Mouse (Mus musculus) gastrocnemius, postnatal 4 days (tissue): ENCODE measurements around the gene Iltifb. TPM values are rescaled to one million over a fixed set of nuclear protein-coding genes. Genes with fewer than 3 reads are reported as not detected.
"Not testable (repeated sequence)": the region's sequence is repeated elsewhere in the genome, so short reads cannot be mapped to it uniquely, and the experiment has no call there.

Experiments
- DNase-seq, 2 experiments: peaks; one replicate each; pipeline ENCODE4 v3.0.0; 2021 to 2022; ENCODE audit warnings: low spot score in 2 of 2, mixed read lengths in 2 of 2
- long read RNA-seq, 2 experiments: library from polyadenylated mRNA; stranded (forward); transcript quantifications; one replicate each; pipeline ENCODE4 v2.0.0; 2021
- total RNA-seq, 2 experiments: library from RNA; stranded (reverse); gene quantifications; 2 replicates each; pipeline ENCODE4 v1.2.3; 2021

The Iltifb gene
- total RNA-seq = not detected
- long read RNA-seq, experiment 1 = 0 reads
- long read RNA-seq, experiment 2 = 0 reads

GRCm38 (mm10) chr10:118294938-118295337, at the start of gene Iltifb:
Iltifb (minus strand) TSS chr10:118295038.
- no peak for DNase-seq

- DNase-seq = not testable (repeated sequence)
Observed at GRCm38 (mm10) chr10:118343155-118343554, 48.3 kb upstream of the Iltifb start, which contains the start of gene Gm9046. Gm9046 (minus strand) TSS chr10:118343255.

DNA sequence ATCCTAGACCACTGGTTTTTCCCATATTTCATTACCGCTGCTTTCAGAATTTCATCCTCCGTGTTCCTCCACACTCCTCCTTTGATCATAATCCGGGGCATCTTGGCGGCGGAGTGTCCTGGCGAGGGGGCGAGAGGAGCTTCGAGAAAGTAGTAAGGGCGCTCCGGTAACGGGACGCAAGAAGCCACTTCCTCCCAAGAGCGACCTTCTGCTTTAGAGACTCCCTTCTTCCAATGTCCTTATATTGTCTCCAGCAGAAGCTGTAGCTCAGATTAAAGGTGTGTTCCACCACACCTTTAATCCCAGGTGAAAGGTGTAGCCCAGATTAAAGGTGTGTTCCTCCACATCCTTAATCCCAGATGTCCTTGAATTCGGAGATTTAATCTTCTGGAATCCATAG, 42.9 kb upstream of the Iltifb start, which contains the start of gene Gm9045:
Gene Gm9045, minus strand, starts transcription at position 101 of the 400 bp plus-strand sequence.
- not testable (repeated sequence) for DNase-seq

- DNase-seq = not testable (repeated sequence)
Observed at GRCm38 (mm10) chr10:118332308-118332707, 37.5 kb upstream of the Iltifb start, which contains the start of gene Gm9044. Gm9044 (minus strand) TSS chr10:118332408.

GRCm38 (mm10) chr10:118326869-118327268, 32.0 kb upstream of the Iltifb start, which contains the start of gene Gm9040:
Gm9040 (minus strand) TSS chr10:118326969.
- DNase-seq = not testable (repeated sequence)

DNA sequence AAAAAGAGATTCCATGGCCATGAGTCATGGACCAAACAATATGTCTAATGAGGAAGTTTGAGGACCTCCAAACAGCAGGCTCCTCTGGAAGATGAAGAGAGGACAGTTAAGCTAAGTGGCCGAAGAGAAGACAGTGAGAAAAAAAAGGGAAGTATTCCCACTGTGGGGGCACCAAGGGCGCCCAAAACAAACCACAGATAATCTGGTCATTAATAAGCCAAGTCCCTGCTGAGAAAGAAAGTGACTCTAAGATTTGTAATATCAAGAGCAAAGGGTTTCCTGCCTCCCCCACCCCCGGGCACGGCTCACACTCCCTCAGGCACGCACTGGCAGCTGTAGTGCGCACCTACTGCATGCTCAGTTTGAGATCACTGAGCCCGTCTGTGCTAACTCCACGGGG, 24.2 kb upstream of the Iltifb start:
- no peak for DNase-seq

GRCm38 (mm10) chr10:118302133-118302532, 7.3 kb upstream of the Iltifb start:
- not testable (repeated sequence) for DNase-seq

GRCm38 (mm10) chr10:118283016-118283415, 11.8 kb downstream of the Iltifb start:
- DNase-seq = not testable (repeated sequence)

- not testable (repeated sequence) for DNase-seq
Observed at GRCm38 (mm10) chr10:118282565-118282964, 12.3 kb downstream of the Iltifb start.

DNA sequence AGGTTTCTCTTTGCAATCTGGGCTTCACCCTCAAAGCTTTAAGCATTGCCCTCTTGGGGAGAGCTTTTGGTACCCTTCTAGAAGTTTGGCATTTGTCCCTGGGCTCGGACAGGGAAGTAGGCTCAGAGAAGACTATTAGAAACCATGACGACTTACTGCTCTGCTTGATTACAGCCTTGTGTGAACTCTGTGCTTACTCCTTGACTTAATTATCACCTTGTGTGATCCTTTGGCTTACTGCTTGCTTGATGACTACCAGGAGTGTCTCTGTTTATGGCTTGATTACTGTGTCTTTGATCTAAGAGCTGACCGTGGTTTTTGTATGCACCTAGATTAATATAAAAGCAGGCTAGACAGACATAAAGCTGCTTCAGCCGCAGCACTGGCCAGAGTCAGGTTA, 16.8 kb downstream of the Iltifb start:
- not testable (repeated sequence) for DNase-seq

DNA sequence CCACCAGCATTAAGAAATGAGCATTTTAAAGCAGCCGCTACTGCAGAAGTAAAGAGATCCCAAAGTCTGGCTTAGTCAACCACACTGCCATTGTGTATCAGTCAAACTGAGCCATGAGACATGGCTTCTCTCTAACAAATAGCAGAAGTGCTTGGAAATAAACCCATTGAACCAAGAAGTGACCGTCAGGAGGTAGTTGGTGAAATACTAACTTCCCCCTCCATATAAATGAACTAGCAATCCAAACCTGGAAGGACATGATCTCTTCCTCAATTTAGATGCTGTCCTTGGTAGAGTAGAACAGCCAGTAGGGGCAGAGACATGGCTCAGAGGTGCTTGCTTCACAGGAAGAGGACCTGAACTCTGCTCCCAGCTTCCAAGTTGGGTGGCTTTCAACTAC, 23.4 kb downstream of the Iltifb start:
- DNase-seq = not testable (repeated sequence)

GRCm38 (mm10) chr10:118268812-118269211, 26.0 kb downstream of the Iltifb start:
- DNase-seq = not testable (repeated sequence)

DNA sequence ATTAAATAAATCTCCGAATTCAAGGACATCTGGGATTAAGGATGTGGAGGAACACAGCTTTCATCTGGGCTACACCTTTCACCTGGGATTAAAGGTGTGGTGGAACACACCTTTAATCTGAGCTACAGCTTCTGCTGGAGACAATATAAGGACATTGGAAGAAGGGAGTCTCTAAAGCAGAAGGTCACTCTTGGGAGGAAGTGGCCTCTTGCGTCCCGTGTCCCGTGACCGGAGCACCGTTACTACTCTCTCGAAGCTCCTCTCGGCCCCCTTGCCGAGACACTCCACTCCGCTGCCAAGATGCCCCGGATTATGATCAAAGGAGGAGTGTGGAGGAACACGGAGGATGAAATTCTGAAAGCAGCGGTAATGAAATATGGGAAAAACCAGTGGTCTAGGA, 36.5 kb downstream of the Iltifb start, which contains the start of gene Gm32802:
Gene Gm32802, plus strand, starts transcription at position 301 of the 400 bp plus-strand sequence.
- DNase-seq = not testable (repeated sequence)

DNA sequence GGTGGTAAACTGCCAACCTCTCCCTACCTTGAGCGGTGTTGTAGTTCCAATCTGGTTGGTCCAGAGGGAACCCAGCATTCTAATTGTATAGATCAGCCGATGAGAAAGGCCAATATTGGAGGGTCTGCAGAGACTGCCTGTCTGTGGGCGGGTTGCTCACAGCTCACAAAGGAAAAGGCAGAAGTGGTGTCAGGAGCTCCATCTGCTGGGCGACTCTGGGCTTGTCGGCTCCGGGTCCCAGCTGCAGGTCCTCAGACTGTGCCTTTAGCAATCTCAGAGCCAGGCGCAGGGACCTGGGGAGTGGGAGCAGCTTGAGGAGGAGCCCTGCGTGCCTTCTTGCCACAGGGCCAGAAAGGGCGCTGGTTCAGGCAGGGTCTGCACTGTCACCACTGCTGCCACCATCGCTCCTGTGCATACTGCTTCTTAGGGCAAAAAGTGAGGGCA, 44.0 kb downstream of the Iltifb start:
- DNase-seq = peak in 1 of 2 experiments; percentile 16

DNA sequence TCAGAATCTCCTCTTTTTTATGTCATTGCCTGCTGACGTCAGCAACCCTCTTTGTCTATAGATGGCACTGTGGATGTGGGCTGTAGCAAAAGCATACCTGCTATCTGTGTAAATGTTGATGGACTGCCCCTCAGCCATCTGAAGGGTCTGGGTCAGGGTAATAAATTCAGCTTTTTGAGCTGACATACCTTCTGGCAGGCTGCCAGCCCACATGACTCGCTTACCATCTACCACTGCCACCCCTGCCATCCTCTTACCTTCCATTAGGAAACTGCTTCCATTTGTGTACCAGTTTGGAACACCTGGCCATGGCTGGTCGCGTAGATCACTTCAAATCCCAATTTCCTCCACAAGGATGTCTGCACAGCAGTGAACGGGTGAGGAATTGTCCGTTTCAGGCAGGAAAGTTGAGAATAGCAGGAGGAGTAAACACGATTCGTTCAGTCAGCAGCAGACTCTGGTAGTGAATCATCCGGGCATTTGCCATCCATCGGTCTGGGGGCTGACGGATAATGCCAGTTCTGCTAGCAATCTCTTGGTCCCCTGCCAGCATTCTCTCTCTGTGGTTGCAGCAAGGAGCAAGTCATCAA, 45.7 kb downstream of the Iltifb start:
- DNase-seq = not testable (repeated sequence)

DNA sequence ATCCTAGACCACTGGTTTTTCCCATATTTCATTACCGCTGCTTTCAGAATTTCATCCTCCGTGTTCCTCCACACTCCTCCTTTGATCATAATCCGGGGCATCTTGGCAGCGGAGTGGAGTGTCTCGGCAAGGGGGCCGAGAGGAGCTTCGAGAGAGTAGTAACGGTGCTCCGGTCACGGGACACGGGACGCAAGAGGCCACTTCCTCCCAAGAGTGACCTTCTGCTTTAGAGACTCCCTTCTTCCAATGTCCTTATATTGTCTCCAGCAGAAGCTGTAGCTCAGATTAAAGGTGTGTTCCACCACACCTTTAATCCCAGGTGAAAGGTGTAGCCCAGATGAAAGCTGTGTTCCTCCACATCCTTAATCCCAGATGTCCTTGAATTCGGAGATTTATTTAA, 54.2 kb downstream of the Iltifb start, which contains the start of gene Gm32717:
Gene Gm32717, minus strand, starts transcription at position 101 of the 400 bp plus-strand sequence.
- not testable (repeated sequence) for DNase-seq

Other genes starting within 250 kb of the Iltifb start
- 1 to 10 TPM; 7.6 to 9.6 TPM for gene Mdm1, start 153.2 kb downstream of the Iltifb start, total RNA-seq
- gene Il22, start 90.1 kb downstream of the Iltifb start, total RNA-seq = not detected
- under 1 TPM; 0.66 to 0.78 TPM for gene Gm32717, start 54.3 kb downstream of the Iltifb start, total RNA-seq
- under 1 TPM; 0.66 to 0.78 TPM for gene Gm32802, start 36.4 kb downstream of the Iltifb start, total RNA-seq
- gene Gm9040, start 31.9 kb upstream of the Iltifb start, total RNA-seq = not detected
- gene Gm9044, start 37.4 kb upstream of the Iltifb start, total RNA-seq = not detected
- gene Gm9045, start 42.8 kb upstream of the Iltifb start, total RNA-seq = not detected
- not detected for gene Gm9046, start 48.2 kb upstream of the Iltifb start, total RNA-seq
- gene Gm9048, start 53.6 kb upstream of the Iltifb start, total RNA-seq = not detected
- not detected for gene Gm9049, start 59.1 kb upstream of the Iltifb start, total RNA-seq
- gene Ifng, start 146.0 kb upstream of the Iltifb start, total RNA-seq = not detected